Mouse (Mus musculus) gonadal fat pad, adult 2 months (tissue): ENCODE data around the gene Olfr1253. TPM values are rescaled to one million over a fixed set of nuclear protein-coding genes. Genes with fewer than 3 reads are reported as not detected.

Experiments used
- DNase-seq: peaks from one replicate; pipeline ENCODE4 v3.0.0-alpha.2; 2012; ENCODE audit warnings: low read depth
- polyA plus RNA-seq: library from polyadenylated mRNA; depleted of rRNA; stranded (reverse); fragments of >200 nt; gene quantifications from 2 replicates; pipeline ENCODE4 v1.2.3, GENCODE M21; 2012; rRNA removed

Olfr1253 gene
- not detected in 2 replicates for polyA plus RNA-seq

- DNase-seq = no peak
These were observed at the start of gene Olfr1253 for GRCm38 (mm10) chr2:89756990-89757389. Gene Olfr1253 (minus strand): TSS chr2:89757090.

- no peak for DNase-seq
These were observed 42.7 kb upstream of the Olfr1253 start for GRCm38 (mm10) chr2:89799583-89799982.

GRCm38 (mm10) chr2:89793519-89793918 lies 36.6 kb upstream of the Olfr1253 start, which contains the start of gene Olfr1254:
Gene Olfr1254 (minus strand): TSS chr2:89793619.
- no peak for DNase-seq

GRCm38 (mm10) chr2:89724912-89725311 lies 32.0 kb downstream of the Olfr1253 start, which contains the start of gene Olfr1252:
Gene Olfr1252 (minus strand): TSS chr2:89725012.
- no peak for DNase-seq

Other genes starting within 250 kb of the Olfr1253 start
- not detected in 2 replicates for gene Olfr1243, start 225.6 kb downstream of the Olfr1253 start, polyA plus RNA-seq
- gene Olfr1245, start 178.6 kb downstream of the Olfr1253 start, polyA plus RNA-seq = not detected in 2 replicates
- not detected in 2 replicates for gene Olfr1246, start 163.9 kb downstream of the Olfr1253 start, polyA plus RNA-seq
- gene Olfr1247, start 143.0 kb downstream of the Olfr1253 start, polyA plus RNA-seq = not detected in 2 replicates
- gene Olfr1248, start 138.8 kb downstream of the Olfr1253 start, polyA plus RNA-seq = not detected in 2 replicates
- gene Olfr1249, start 122.1 kb downstream of the Olfr1253 start, polyA plus RNA-seq = not detected in 2 replicates
- gene Olfr1250, start 95.6 kb downstream of the Olfr1253 start, polyA plus RNA-seq = not detected in 2 replicates
- gene Olfr1251, start 85.2 kb downstream of the Olfr1253 start, polyA plus RNA-seq = not detected in 2 replicates
- not detected in 2 replicates for gene Olfr1252, start 32.1 kb downstream of the Olfr1253 start, polyA plus RNA-seq
- gene Olfr1254, start 36.5 kb upstream of the Olfr1253 start, polyA plus RNA-seq = not detected in 2 replicates
- not detected in 2 replicates for gene Olfr1255, start 55.0 kb upstream of the Olfr1253 start, polyA plus RNA-seq
- not detected in 2 replicates for gene Olfr1256, start 84.5 kb upstream of the Olfr1253 start, polyA plus RNA-seq
- not detected in 2 replicates for gene Olfr48, start 91.1 kb upstream of the Olfr1253 start, polyA plus RNA-seq
- gene Olfr1257, start 121.3 kb upstream of the Olfr1253 start, polyA plus RNA-seq = not detected in 2 replicates
- not detected in 2 replicates for gene Olfr1258, start 170.2 kb upstream of the Olfr1253 start, polyA plus RNA-seq
- gene Olfr1259, start 191.6 kb upstream of the Olfr1253 start, polyA plus RNA-seq = not detected in 2 replicates
- gene Olfr1260, start 217.2 kb upstream of the Olfr1253 start, polyA plus RNA-seq = not detected in 2 replicates
- gene Olfr1261, start 234.1 kb upstream of the Olfr1253 start, polyA plus RNA-seq = not detected in 2 replicates
- not detected in 2 replicates for gene Olfr1262, start 243.1 kb upstream of the Olfr1253 start, polyA plus RNA-seq